Mouse (Mus musculus): ENCODE measurements around the gene Neu2. TPM values are rescaled to one million over a fixed set of nuclear protein-coding genes. Genes with fewer than 3 reads are reported as not detected.

Neu2 gene
- polyA plus RNA-seq, 1 experiment from 2014 or later = not detected

DNA sequence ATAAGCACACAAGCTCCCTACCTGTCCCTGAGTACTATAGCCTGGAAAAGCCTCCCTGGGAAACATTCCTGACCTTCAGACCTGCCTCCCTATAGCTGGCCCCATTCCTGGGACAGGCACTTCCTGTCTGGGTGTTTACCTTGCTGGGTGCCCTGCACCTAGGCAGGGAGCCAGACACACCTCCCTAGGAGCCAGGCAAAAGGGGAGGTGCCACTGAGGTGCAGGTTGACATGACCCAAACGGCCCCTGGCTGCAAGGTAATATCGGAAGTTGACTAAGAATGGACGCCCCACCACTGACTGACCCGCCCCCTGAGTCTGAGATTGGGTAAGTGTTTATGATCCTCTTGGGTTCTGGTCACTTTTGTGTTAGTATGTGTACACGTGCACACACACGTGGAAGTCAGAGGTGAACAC lies 64.1 kb downstream of the Neu2 start, which contains the start of gene Ngef:
Gene Ngef, minus strand, starts transcription at position 71 of the 416 bp plus-strand sequence.
- Histone ChIP-seq H3K4me3 (ENCODE audit: inconsistent target) (no peak within 1 kb of the TSS), H3K36me3 (ENCODE audit: inconsistent target) (no peaks in the 10 kb centered on the region), H3K27ac (no peak within 1 kb of the TSS), H3K79me2 (ENCODE audit: inconsistent target) (no peaks in the 10 kb centered on the region)
- WGBS (ENCODE audit: missing documents) = 94% methylated on average over 5 of the region's 6 CpGs

DNA sequence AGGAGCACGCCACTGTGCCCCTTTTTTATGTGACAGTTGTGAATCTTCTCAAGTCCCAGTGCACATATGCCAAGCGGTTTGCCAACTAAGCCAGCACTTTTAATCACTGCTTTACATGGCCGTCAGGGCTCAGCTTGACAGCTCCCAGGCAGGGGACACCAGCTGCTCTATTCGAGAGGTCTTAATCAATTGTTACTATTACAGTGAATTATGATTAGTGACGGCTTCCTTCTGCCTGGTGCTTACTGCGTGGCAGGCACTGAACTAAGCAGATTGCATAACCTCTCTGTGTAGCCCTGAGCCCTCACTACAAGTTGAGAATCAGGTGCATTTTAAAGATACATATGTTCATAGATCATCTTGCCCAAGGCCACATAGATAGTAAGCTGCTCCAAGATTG lies 64.7 kb downstream of the Neu2 start:
- WGBS (ENCODE audit: missing documents) = 81% methylated on average over 6 of the region's 6 CpGs
- H3K27ac ChIP-seq = no peak overlapping the region
- H3K36me3 ChIP-seq (ENCODE audit: inconsistent target) = no peaks in the 10 kb centered on the region
- H3K4me3 ChIP-seq (ENCODE audit: inconsistent target) = no peak overlapping the region
- no peaks in the 10 kb centered on the region for H3K79me2 ChIP-seq (ENCODE audit: inconsistent target)

DNA sequence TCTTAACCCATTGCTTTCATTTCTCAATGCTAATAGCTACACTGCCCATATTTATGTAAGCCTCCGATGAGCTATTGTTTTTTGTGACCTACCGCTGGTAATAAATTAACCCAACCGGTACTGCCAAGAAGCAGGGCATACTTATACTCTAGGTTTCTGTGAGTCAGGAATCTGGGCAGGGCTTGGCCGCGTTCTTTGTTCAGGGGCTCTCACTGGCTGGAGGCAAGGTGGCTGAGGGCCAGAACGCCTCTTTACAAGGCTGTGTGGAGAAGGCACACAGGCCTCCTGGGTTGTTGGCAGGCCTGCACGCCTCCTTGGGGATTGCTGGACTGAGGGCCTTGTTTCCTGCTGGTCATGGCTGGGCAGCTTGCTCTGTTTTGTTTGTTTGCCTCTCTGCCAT lies 65.1 kb downstream of the Neu2 start:
- WGBS (ENCODE audit: missing documents) = 60% methylated on average over 7 of the region's 7 CpGs
- Histone ChIP-seq H3K27ac (no peak overlapping the region), H3K79me2 (ENCODE audit: inconsistent target) (no peaks in the 10 kb centered on the region), H3K4me3 (ENCODE audit: inconsistent target) (no peak overlapping the region), H3K36me3 (ENCODE audit: inconsistent target) (no peaks in the 10 kb centered on the region)

DNA sequence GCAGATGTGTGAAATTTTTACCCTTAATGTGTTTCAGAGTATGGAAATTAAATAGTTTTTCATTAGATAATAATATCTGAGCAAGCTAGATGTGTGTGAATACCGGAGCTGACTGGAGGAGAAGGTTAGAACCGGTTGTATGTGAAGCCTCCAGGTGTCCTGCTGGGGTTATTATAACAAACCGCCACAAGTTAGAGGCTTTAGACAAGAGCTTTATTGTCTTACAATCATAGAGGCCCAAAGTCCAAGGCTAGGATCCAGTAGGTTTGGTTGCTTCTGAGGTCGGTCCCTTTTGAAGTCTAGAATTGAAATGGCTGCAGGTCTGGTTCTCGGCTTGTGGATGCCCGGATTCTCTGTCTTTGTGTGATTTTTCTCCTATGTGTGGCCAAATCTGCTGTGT lies 69.3 kb downstream of the Neu2 start:
- H3K4me3 ChIP-seq (ENCODE audit: inconsistent target) = no peak overlapping the region
- no peaks in the 10 kb centered on the region for H3K79me2 ChIP-seq (ENCODE audit: inconsistent target)
- no peaks in the 10 kb centered on the region for H3K36me3 ChIP-seq (ENCODE audit: inconsistent target)
- H3K27ac ChIP-seq = no peak overlapping the region
- 90% methylated on average over 5 of the region's 6 CpGs for WGBS (ENCODE audit: missing documents)

DNA sequence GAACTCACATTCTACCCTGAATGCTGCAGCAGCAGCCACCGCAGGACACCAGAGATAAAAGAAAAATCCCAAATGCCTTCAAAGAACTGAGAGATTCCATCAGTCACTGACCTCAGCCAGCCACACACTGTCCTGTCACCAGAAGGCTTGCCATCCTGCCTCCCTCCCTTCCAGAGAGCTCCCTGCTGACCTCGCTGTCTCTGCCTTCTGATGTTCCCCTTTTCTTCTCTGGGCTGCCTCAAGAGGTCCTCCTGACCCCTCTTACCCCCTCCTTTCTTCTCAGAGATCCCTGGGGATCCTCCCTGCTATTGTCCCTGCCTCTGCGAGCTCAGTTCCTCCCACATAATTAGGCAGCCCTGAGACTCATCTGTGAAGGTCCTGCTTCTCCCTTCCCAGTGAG lies 71.1 kb downstream of the Neu2 start:
- H3K4me3 ChIP-seq (ENCODE audit: inconsistent target) = no peak overlapping the region
- H3K79me2 ChIP-seq (ENCODE audit: inconsistent target) = no peaks in the 10 kb centered on the region
- H3K27ac ChIP-seq = no peak overlapping the region
- WGBS (ENCODE audit: missing documents) = 55% methylated on average over 3 of the region's 3 CpGs
- no peaks in the 10 kb centered on the region for H3K36me3 ChIP-seq (ENCODE audit: inconsistent target)

DNA sequence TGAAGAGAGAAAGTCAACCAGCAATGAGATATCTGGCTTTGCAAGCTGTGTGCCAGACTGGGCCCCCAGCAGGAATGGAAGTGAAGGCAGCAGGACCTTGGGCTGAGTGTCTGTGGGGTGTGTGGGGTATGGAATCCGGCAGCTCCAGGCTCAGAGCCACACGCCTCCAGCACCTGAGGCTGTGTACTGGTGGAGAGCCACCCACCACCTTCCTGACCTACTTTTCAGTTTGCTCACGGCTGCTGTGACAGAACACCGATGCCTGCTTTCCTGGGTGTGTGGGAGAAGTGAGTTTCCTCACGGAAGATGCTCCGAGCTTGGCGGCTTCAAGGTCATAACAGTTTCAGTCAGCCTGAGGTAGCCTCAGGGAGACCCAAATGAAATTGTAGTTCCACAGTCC lies 79.5 kb downstream of the Neu2 start:
- H3K27ac ChIP-seq = no peak overlapping the region
- no peak overlapping the region for H3K4me3 ChIP-seq (ENCODE audit: inconsistent target)
- WGBS (ENCODE audit: missing documents) = 90% methylated on average over 7 of the region's 7 CpGs
- no peaks in the 10 kb centered on the region for H3K79me2 ChIP-seq (ENCODE audit: inconsistent target)
- no peaks in the 10 kb centered on the region for H3K36me3 ChIP-seq (ENCODE audit: inconsistent target)

DNA sequence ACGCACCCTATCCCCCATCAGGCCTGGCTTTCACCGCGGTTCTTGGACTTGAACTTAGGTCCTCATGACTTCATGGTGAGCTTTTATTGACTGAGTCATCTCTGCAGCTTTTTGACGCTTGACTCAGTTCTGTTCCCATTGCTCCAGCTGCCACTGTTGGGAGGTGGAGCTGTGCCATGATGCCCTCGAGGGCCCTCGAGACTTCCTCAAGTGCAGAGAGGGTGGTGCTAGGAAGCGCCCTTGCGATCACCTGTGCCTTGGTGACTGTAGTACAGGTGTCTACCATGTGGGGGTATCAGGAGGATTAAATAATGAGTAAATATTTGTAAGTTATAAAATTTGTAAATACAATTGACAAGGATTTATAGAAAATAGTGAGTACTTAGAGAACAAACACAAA lies 80.3 kb downstream of the Neu2 start:
- WGBS (ENCODE audit: missing documents) = 78% methylated on average over 7 of the region's 8 CpGs
- H3K79me2 ChIP-seq (ENCODE audit: inconsistent target) = no peaks in the 10 kb centered on the region
- no peak overlapping the region for H3K4me3 ChIP-seq (ENCODE audit: inconsistent target)
- H3K27ac ChIP-seq = no peak overlapping the region
- H3K36me3 ChIP-seq (ENCODE audit: inconsistent target) = no peaks in the 10 kb centered on the region

DNA sequence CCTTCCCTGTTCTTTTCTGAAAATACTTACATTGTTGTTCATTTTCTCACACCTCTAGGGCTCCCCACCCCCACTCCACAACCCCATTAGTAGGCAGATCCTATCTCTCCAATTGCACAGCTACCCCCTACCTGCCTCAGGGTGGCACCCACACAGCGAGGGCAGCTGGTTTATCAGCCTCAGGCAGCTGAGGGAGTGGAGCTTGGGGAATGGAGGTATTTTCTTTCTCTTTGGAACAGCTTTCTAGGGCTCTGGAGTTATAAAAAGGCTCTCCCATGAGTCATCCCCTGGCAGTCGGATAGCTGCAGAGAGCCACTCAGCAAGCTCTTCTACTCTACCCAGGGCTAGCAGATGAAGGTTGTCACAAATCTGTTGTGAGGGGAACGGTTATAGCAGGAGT lies 84.6 kb downstream of the Neu2 start:
- Histone ChIP-seq H3K79me2 (ENCODE audit: inconsistent target) (no peaks in the 10 kb centered on the region), H3K36me3 (ENCODE audit: inconsistent target) (no peaks in the 10 kb centered on the region), H3K4me3 (ENCODE audit: inconsistent target) (no peak overlapping the region), H3K27ac (no peak overlapping the region)
- 94% methylated on average over 3 of the region's 3 CpGs for WGBS (ENCODE audit: missing documents)

DNA sequence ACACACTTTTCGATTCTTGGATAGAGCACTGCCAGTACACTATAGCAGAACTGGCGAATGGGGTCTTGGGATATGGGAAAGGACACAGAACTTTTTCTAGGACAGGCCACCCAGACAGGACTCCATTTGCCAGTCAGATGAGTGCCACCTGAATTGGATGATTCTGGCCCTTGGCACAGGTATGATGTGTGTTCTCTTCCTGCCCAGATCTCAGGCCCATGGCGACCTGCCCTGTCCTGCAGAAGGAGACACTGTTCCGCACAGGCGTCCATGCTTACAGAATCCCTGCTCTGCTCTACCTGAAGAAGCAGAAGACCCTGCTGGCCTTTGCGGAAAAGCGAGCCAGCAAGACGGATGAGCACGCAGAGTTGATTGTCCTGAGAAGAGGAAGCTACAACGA lies 85.0 kb downstream of the Neu2 start:
- WGBS (ENCODE audit: missing documents) = over 99% methylated on average over 10 of the region's 10 CpGs
- Histone ChIP-seq H3K36me3 (ENCODE audit: inconsistent target) (no peaks in the 10 kb centered on the region), H3K4me3 (ENCODE audit: inconsistent target) (no peak overlapping the region), H3K79me2 (ENCODE audit: inconsistent target) (no peaks in the 10 kb centered on the region), H3K27ac (no peak overlapping the region)

DNA sequence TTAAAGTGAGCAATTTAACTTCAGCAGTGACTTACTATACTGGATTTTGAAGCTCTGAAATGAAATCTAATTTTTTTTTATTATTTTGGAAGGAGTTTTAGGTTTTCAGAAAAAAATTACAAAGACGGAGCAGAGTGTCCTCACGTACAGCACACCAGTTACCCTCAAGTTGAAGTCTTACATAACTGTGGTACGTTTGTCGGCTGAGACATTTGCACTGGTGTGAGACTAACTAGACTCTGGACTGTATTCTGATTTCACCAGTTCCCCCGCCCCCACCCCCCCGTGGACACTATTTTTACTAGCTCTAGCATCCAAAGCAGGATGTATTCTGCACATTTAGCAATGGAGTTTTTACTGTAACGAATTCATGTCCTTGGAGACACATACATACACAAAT lies 90.8 kb downstream of the Neu2 start:
- no peak overlapping the region for H3K27ac ChIP-seq
- WGBS (ENCODE audit: missing documents) = 82% methylated on average over 6 of the region's 7 CpGs
- H3K36me3 ChIP-seq (ENCODE audit: inconsistent target) = no peaks in the 10 kb centered on the region
- H3K4me3 ChIP-seq (ENCODE audit: inconsistent target) = no peak overlapping the region
- no peaks in the 10 kb centered on the region for H3K79me2 ChIP-seq (ENCODE audit: inconsistent target)

DNA sequence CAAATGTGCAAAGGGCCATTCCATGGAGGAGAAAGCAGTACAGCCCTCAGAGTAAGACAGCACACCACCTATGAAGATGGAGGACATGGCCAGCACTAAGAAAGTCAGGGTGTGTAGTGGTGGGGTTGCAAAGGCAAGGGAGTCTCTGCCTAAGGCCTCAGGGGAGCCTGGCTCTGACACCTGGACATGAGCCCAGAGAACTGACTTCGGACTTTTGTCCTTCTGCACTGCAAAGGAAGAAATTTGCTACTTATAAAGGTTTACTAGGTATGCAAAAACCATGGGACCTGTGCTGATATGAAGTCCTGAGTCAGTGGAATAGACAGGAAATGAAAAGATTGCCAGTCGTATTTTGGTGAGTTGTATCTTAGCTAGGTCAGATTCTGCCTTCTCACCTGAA lies 92.1 kb downstream of the Neu2 start:
- 81% methylated on average over 2 of the region's 2 CpGs for WGBS (ENCODE audit: missing documents)
- Histone ChIP-seq H3K4me3 (ENCODE audit: inconsistent target) (no peak overlapping the region), H3K27ac (no peak overlapping the region), H3K36me3 (ENCODE audit: inconsistent target) (no peaks in the 10 kb centered on the region), H3K79me2 (ENCODE audit: inconsistent target) (no peaks in the 10 kb centered on the region)

DNA sequence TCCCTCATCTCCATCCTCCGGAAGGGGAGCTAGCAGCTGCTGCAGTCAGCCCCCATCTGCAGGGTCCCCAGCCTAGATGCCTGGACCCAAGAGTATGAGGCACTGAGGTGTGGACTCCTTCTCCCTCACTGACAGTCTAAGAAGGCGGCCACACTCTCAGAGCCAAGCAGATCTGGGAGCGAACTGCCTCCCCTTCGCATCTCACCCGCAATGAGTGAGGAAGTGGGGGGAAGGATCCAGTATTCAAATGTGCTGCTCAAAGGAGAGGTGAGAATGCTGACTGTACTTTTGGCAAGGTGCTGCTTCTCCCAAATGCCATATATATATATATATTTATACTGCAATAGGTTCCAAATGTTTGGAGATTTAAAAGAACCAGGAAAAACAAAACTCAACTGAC lies 93.7 kb downstream of the Neu2 start:
- Histone ChIP-seq H3K36me3 (ENCODE audit: inconsistent target) (no peaks in the 10 kb centered on the region), H3K79me2 (ENCODE audit: inconsistent target) (no peaks in the 10 kb centered on the region), H3K27ac (no peak overlapping the region), H3K4me3 (ENCODE audit: inconsistent target) (no peak overlapping the region)
- WGBS (ENCODE audit: missing documents) = 92% methylated on average over 5 of the region's 5 CpGs

DNA sequence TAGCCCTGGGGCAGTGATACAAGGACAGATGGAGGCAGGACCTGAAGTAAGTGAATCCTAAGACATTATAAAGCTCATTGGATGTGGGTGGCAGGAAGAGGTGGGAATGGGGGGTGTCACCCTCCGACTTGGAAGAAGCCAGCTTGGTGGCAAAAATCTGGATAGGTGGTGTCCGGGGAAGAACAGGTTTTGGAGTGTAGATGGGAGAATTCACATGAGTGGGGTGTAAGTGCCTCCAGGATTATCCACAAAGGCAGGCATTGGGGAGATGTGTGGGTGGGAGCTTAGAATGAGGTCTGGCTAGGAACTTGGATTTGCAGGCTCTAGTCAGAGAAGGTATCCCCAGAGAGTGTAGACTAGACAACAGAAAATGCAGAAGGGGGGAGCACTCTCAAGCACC lies 95.6 kb downstream of the Neu2 start:
- no peaks in the 10 kb centered on the region for H3K36me3 ChIP-seq (ENCODE audit: inconsistent target)
- H3K27ac ChIP-seq = no peak overlapping the region
- H3K79me2 ChIP-seq (ENCODE audit: inconsistent target) = no peaks in the 10 kb centered on the region
- no peak overlapping the region for H3K4me3 ChIP-seq (ENCODE audit: inconsistent target)
- 92% methylated on average over 2 of the region's 2 CpGs for WGBS (ENCODE audit: missing documents)

DNA sequence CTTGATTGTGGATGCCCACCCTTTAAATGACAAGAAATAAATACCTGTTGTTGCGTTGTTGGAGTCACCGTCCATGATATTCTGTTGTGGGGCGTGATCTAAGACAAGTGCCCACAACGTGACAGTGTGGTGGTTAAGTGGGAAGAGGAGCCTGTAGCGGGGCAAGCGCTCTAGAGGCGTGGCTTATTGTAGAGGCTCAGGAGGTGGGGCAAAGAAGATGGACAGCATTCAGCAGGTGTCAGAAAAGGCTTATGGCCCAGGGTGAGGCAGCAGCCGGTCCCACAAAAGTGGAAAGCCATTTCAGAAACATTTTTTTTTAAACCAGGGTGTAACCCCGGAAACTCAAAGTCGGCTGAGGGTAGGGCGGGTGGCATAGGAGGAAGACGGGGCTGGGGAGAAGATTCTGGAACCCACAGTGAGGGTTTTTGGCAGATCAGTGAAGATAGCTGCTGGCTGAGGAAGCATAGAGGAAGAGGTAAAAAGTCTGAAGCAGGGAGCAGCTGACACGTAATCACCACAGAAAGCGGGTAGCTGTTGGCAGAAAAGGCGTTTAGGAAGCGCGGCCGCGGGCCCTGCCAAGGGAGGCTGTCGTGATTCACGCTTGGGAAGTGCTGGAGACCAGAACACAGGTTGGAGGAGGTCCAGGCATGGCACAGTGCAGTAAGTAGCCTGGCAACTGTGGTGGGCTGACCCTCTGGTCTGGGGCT lies 97.8 kb downstream of the Neu2 start:
- Histone ChIP-seq H3K27ac (peak overlapping the region; percentile 19; the same call in 1 of the 2 replicates), H3K79me2 (ENCODE audit: inconsistent target) (no peaks in the 10 kb centered on the region), H3K36me3 (ENCODE audit: inconsistent target) (no peaks in the 10 kb centered on the region), H3K4me3 (ENCODE audit: inconsistent target) (peak overlapping the region; percentile 5; the same call in 1 of the 2 replicates)
- WGBS (ENCODE audit: missing documents) = 16% methylated on average over 21 of the region's 21 CpGs

DNA sequence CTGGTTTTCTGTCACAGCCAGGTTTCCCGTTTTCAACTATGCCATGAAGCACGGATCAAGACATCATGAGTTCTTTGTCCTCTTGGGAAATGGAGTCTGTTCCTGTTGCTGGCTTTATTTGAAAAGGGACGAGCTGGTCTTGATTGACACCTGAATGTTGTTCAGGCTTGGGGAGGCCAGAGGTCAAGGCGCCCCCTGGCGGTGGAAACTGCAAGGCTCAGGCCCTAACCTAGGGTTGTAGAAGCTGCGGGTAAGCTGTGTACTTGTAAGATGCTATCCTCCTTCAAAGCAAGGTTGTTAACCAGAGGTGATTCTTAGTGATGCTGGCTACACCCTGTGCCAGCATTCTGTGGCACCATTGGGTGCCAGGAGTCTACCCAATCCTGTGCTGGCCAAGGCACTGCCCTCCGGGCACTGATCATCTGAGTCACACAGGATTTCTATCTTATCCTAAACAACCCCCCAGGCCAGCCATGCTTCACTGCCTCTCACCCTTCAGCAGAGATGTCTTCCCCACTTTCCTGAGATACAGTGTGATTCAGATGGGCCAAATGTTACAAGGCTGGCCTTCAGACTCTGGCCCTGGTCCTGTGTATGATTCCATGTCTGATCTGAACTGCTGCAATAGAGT lies 98.8 kb downstream of the Neu2 start:
- Histone ChIP-seq H3K4me3 (ENCODE audit: inconsistent target) (no peak overlapping the region), H3K27ac (no peak overlapping the region), H3K36me3 (ENCODE audit: inconsistent target) (no peaks in the 10 kb centered on the region), H3K79me2 (ENCODE audit: inconsistent target) (no peaks in the 10 kb centered on the region)
- 44% methylated on average over 7 of the region's 7 CpGs for WGBS (ENCODE audit: missing documents)
